Mouse (Mus musculus): ENCODE data around the gene BC051665. TPM values are rescaled to one million over a fixed set of nuclear protein-coding genes. Genes with fewer than 3 reads are reported as not detected.

Gene BC051665
- polyA plus RNA-seq (2015; fragmentation: Nextera tagmentation; extraction: Ambion mirVana), result not detected in 2 replicates

GRCm38 (mm10) chr13:60786264-60786663 lies at the start of gene BC051665:
Gene BC051665 (minus strand): TSS chr13:60786364.
- Histone ChIP-seq H3K4me2 (no peak within 1 kb of the TSS), H3K9ac (no peak within 1 kb of the TSS), H3K4me1 (no peaks in the 10 kb centered on the region), H3K36me3 (replicated peaks) (no peaks in the 10 kb centered on the region), H3K27ac (no peak within 1 kb of the TSS), H3K9me3 (no peaks in the 10 kb centered on the region), H3K27me3 (replicated peaks) (no peaks in the 10 kb centered on the region), H3K4me3 (no peak within 1 kb of the TSS)
- no peak for ATAC-seq (replicated peaks)

GRCm38 (mm10) chr13:60826052-60826451 lies 39.9 kb upstream of the BC051665 start:
- Histone ChIP-seq H3K4me2 (no peak overlapping the region), H3K4me3 (no peak overlapping the region), H3K36me3 (replicated peaks) (no peaks in the 10 kb centered on the region), H3K9ac (no peak overlapping the region), H3K4me1 (no peaks in the 10 kb centered on the region), H3K27ac (no peak overlapping the region), H3K9me3 (no peaks in the 10 kb centered on the region), H3K27me3 (replicated peaks) (no peaks in the 10 kb centered on the region)
- no peak for ATAC-seq (replicated peaks)
- WGBS, result 66% methylated on average over 3 of the region's 3 CpGs

- no peaks in the 10 kb centered on the region for H3K27me3 ChIP-seq (replicated peaks)
- 73% methylated on average over 3 of the region's 3 CpGs for WGBS
- no peaks in the 10 kb centered on the region for H3K9me3 ChIP-seq
- H3K4me1 ChIP-seq, result no peaks in the 10 kb centered on the region
- H3K4me3 ChIP-seq, result no peak overlapping the region
- ATAC-seq (replicated peaks), result no peak
- no peaks in the 10 kb centered on the region for H3K36me3 ChIP-seq (replicated peaks)
- H3K4me2 ChIP-seq, result no peak overlapping the region
- H3K27ac ChIP-seq, result no peak overlapping the region
- H3K9ac ChIP-seq, result no peak overlapping the region
Measured at GRCm38 (mm10) chr13:60820486-60821175, 34.5 kb upstream of the BC051665 start.

DNA sequence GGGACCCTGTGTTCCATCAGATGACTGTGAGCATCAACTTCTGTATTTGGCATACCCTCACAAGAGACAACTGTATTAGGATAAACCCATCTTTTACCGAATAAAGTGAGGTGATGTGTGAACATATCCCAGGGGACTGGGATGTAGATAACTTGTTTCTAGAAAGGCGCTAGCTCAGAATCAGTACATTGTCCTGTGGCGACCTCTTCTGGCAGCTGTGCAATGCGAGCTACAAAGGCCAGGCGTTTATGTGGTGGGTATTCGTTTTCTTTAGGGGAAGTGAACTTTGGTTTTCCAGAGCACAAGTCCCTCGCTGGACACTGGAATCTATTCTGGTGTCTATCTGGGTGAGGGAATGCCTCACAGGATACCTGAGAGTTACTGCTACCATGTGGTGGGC lies 33.3 kb upstream of the BC051665 start:
- no peak overlapping the region for H3K27ac ChIP-seq
- H3K9me3 ChIP-seq, result no peaks in the 10 kb centered on the region
- ATAC-seq (replicated peaks), result no peak
- H3K4me3 ChIP-seq, result no peak overlapping the region
- no peaks in the 10 kb centered on the region for H3K4me1 ChIP-seq
- no peaks in the 10 kb centered on the region for H3K27me3 ChIP-seq (replicated peaks)
- no peaks in the 10 kb centered on the region for H3K36me3 ChIP-seq (replicated peaks)
- no peak overlapping the region for H3K9ac ChIP-seq
- no peak overlapping the region for H3K4me2 ChIP-seq
- WGBS, result 9% methylated on average over 7 of the region's 7 CpGs

DNA sequence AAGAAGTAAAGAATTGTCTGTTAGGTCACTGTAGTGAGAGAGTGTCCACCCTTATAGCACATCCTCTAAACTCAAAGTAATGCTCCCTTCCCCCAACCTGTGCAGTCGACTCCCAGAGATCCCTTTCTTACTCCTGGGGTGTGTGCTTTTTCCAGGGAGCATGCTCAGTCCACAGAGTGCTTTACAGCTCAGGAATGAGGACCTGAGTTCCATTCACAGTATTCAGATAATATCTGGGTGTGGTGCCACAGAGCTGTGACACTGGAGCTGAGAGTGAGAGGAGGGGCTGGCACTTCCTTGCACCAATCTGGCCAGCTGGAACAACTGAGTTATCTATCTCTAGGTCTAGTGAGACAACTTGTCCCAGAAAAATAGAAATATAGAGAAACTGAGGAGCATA lies 27.6 kb upstream of the BC051665 start:
- H3K27me3 ChIP-seq (replicated peaks), result no peaks in the 10 kb centered on the region
- H3K4me1 ChIP-seq, result no peaks in the 10 kb centered on the region
- H3K9me3 ChIP-seq, result no peaks in the 10 kb centered on the region
- 76% methylated on average over 1 of the region's 1 CpGs for WGBS
- no peak overlapping the region for H3K4me2 ChIP-seq
- H3K4me3 ChIP-seq, result no peak overlapping the region
- H3K27ac ChIP-seq, result no peak overlapping the region
- no peak overlapping the region for H3K9ac ChIP-seq
- H3K36me3 ChIP-seq (replicated peaks), result no peaks in the 10 kb centered on the region
- no peak for ATAC-seq (replicated peaks)

- Histone ChIP-seq H3K9ac (no peak overlapping the region), H3K36me3 (replicated peaks) (no peaks in the 10 kb centered on the region), H3K27ac (no peak overlapping the region), H3K9me3 (no peaks in the 10 kb centered on the region), H3K4me2 (no peak overlapping the region), H3K4me1 (no peaks in the 10 kb centered on the region), H3K27me3 (replicated peaks) (no peaks in the 10 kb centered on the region), H3K4me3 (no peak overlapping the region)
- 89% methylated on average over 6 of the region's 6 CpGs for WGBS
- ATAC-seq (replicated peaks), result no peak
Measured at GRCm38 (mm10) chr13:60812768-60813167, 26.6 kb upstream of the BC051665 start.

DNA sequence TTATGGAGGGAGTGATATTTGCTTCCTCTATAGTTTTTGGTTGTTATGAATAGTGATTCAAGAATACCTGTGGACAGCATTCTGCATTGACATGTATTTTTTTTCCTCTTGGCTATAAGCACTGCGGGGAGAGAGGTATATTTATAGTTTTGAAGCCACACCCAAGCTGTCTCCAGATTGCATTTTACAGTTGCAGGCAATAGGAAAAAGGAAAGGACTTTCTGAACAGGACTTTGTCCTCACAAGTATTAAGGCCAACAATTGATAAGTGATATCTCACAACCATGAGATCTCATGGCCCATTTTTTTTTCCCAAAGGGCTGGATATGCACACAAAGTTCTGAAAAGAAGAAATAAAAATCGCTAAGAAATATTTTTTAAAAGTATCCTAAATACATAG lies 23.5 kb upstream of the BC051665 start:
- H3K4me3 ChIP-seq, result no peak overlapping the region

DNA sequence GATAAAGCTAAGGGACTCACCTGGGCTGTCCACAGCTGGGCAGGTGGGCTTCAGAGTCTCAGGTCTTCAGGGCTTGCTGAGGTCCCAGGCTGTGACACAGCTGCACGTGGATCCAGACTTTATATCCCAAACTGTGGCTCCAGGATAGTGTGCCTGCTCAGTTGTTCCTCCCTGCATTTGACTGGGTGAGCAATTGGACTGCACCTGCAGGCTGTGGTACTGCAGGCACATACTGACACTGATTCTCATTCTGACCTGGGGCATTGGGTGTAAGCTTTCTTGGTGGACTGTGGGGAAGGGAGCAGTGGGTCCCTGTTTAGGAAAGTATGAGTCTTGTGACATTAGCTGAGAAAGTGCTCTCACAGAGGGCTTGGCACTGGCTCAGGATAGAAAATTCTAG lies 16.6 kb upstream of the BC051665 start, which contains the start of gene Ctsll3:
Gene Ctsll3 (minus strand): TSS at position 101 of the 400 bp plus-strand sequence.
- Histone ChIP-seq H3K4me3 (no peak within 1 kb of the TSS), H3K9ac (no peak within 1 kb of the TSS), H3K4me1 (no peaks in the 10 kb centered on the region), H3K4me2 (no peak within 1 kb of the TSS), H3K9me3 (no peaks in the 10 kb centered on the region), H3K36me3 (replicated peaks) (no peaks in the 10 kb centered on the region), H3K27me3 (replicated peaks) (no peaks in the 10 kb centered on the region), H3K27ac (no peak within 1 kb of the TSS)
- no peak for ATAC-seq (replicated peaks)
- WGBS, result 68% methylated on average over 1 of the region's 1 CpGs

More for the DNA sequence above, 23.5 kb upstream of the BC051665 start:
- H3K4me1 ChIP-seq, result no peaks in the 10 kb centered on the region
- H3K36me3 ChIP-seq (replicated peaks), result no peaks in the 10 kb centered on the region
- H3K27me3 ChIP-seq (replicated peaks), result no peaks in the 10 kb centered on the region
- no peak for ATAC-seq (replicated peaks)
- no peaks in the 10 kb centered on the region for H3K9me3 ChIP-seq
- H3K4me2 ChIP-seq, result no peak overlapping the region
- WGBS, result 83% methylated on average over 2 of the region's 2 CpGs
- no peak overlapping the region for H3K27ac ChIP-seq
- H3K9ac ChIP-seq, result no peak overlapping the region

DNA sequence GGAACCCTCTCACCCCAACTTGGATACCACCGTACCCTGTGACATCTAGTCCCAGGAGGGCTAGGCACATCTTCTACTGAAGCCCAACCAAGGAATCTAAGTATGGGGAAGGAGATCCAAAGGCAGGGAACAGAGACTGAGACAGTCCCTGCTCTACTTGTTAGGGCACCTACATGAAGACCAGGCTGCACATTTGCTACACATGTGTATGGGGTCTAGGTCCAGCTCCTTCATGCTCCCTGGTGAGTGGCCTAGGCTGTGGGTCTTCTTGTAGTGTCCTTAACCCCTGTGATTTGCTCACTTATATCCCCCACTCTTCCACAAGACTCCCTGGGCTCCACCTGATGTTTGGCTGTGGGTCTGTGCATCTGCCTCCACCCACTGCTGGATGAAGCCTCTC lies 3.3 kb upstream of the BC051665 start:
- Histone ChIP-seq H3K9me3 (no peaks in the 10 kb centered on the region), H3K27me3 (replicated peaks) (no peaks in the 10 kb centered on the region), H3K4me1 (no peaks in the 10 kb centered on the region), H3K9ac (no peak overlapping the region), H3K27ac (no peak overlapping the region), H3K36me3 (replicated peaks) (no peaks in the 10 kb centered on the region), H3K4me2 (no peak overlapping the region), H3K4me3 (no peak overlapping the region)
- ATAC-seq (replicated peaks), result no peak
- 84% methylated on average over 1 of the region's 1 CpGs for WGBS

- Histone ChIP-seq H3K27ac (no peak overlapping the region), H3K36me3 (replicated peaks) (no peaks in the 10 kb centered on the region), H3K4me1 (no peaks in the 10 kb centered on the region), H3K9me3 (no peaks in the 10 kb centered on the region), H3K4me3 (no peak overlapping the region), H3K27me3 (replicated peaks) (no peaks in the 10 kb centered on the region), H3K4me2 (no peak overlapping the region), H3K9ac (no peak overlapping the region)
- 88% methylated on average over 7 of the region's 7 CpGs for WGBS
- no peak for ATAC-seq (replicated peaks)
Measured at GRCm38 (mm10) chr13:60783301-60783700, 2.9 kb downstream of the BC051665 start.

DNA sequence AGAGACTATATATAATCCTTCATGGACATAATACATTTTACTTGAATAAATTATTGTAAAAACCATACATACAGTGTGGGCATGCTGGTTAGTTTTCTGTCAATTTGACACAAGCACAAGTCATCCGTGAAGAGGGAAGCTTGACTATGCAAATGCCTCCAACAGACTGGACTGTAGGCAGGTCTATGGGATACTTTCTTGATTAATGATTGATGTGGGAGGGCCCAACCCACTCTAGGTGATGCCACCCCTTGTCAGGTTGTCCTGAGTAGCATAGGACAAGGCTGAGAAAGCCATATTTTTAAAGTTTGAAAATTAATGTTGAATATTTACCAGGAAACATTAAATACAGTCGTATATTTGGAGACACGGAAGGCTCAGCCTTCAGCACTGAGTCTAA lies 5.6 kb downstream of the BC051665 start:
- Histone ChIP-seq H3K4me1 (no peaks in the 10 kb centered on the region), H3K27ac (no peak overlapping the region), H3K27me3 (replicated peaks) (no peaks in the 10 kb centered on the region), H3K4me3 (no peak overlapping the region), H3K36me3 (replicated peaks) (no peaks in the 10 kb centered on the region), H3K4me2 (no peak overlapping the region), H3K9me3 (no peaks in the 10 kb centered on the region), H3K9ac (no peak overlapping the region)
- WGBS, result 86% methylated on average over 3 of the region's 3 CpGs
- ATAC-seq (replicated peaks), result no peak

GRCm38 (mm10) chr13:60761161-60761560 lies 25.0 kb downstream of the BC051665 start:
- peaks cover 42% of the 10 kb centered on the region for H3K36me3 ChIP-seq (replicated peaks)
- no peaks in the 10 kb centered on the region for H3K4me1 ChIP-seq
- H3K4me2 ChIP-seq, result no peak overlapping the region
- no peaks in the 10 kb centered on the region for H3K27me3 ChIP-seq (replicated peaks)
- H3K4me3 ChIP-seq, result no peak overlapping the region
- H3K27ac ChIP-seq, result no peak overlapping the region
- H3K9me3 ChIP-seq, result no peaks in the 10 kb centered on the region
- ATAC-seq (replicated peaks), result 0 out of 2 replicates have a peak, but pooled peaks have one; percentile 22
- H3K9ac ChIP-seq, result no peak overlapping the region
- 97% methylated on average over 17 of the region's 17 CpGs for WGBS

- Histone ChIP-seq H3K4me1 (no peaks in the 10 kb centered on the region), H3K27me3 (replicated peaks) (no peaks in the 10 kb centered on the region), H3K27ac (no peak overlapping the region), H3K4me3 (no peak overlapping the region), H3K36me3 (replicated peaks) (peaks cover 42% of the 10 kb centered on the region), H3K4me2 (no peak overlapping the region), H3K9me3 (no peaks in the 10 kb centered on the region), H3K9ac (no peak overlapping the region)
- WGBS, result 94% methylated on average over 12 of the region's 12 CpGs
- 0 out of 2 replicates have a peak, but pooled peaks have one; percentile 37 for ATAC-seq (replicated peaks)
Measured at GRCm38 (mm10) chr13:60760392-60760791, 25.8 kb downstream of the BC051665 start.

Data from midbrain, embryonic 15.5 days (tissue).